Mouse (Mus musculus) A20 (cell line): ENCODE measurements at regions not wholly inside any gene's neighbourhood (a gene's known extent, or its start where the extent isn't known, plus 50 kb on each side); places are given as distances from the start of the nearest gene placed in this dataset.

Experiments used
- DNase-seq: peaks from one replicate; pipeline ENCODE4 v3.0.0-alpha.2; 2011; ENCODE audit warnings: low read depth, low spot score

- no peak for DNase-seq
These were observed 154.9 kb upstream of the Gm34302 start for GRCm38 (mm10) chr3:63638572-63638971.

DNA sequence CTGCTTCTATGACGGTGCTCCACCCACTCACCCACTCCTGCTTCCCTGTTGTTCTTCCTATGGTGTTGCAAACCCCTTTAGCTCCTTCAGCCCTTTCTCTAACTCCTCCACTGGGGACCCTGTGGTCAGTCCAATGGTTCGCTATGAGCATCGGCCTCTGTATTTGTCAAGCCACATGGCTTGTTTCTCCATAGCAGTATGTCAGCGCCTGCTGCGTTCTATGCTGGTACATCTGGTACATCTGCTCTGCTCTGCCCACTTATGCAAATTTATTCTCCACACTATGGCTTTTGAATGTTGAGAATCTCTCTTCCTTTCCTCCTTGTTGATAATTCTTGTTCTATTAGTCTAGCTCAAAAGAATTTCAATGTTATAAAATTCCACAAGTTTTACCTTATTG is 154.2 kb upstream of the Gm34302 start:
- DNase-seq, result no peak

DNA sequence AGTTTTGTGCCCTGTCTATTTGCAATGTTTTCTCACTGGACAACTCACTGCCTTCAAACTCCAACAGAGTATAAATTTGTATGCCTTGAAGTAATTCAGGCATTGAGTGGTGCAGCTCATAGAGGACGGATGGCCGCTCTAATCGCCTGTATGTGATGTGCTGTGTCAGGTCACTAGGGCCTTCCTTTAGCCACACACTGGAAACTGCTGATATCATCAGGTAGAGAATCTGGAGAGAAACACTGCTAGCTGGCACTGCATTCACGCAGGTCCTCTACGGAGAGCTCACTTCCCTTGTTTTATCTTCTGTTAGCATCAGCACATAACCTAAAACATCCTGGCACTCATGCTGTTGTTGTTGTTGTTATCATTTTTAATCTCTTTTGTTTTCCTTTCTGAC is 144.0 kb upstream of the Gm34302 start:
- no peak for DNase-seq

- no peak for DNase-seq
These were observed 132.4 kb upstream of the Gm34302 start for GRCm38 (mm10) chr3:63616127-63616526.

- DNase-seq, result no peak
These were observed 130.0 kb upstream of the Gm34302 start for GRCm38 (mm10) chr3:63613652-63614051.

GRCm38 (mm10) chr3:63612767-63613363 is 129.2 kb upstream of the Gm34302 start:
- DNase-seq, result no peak

DNA sequence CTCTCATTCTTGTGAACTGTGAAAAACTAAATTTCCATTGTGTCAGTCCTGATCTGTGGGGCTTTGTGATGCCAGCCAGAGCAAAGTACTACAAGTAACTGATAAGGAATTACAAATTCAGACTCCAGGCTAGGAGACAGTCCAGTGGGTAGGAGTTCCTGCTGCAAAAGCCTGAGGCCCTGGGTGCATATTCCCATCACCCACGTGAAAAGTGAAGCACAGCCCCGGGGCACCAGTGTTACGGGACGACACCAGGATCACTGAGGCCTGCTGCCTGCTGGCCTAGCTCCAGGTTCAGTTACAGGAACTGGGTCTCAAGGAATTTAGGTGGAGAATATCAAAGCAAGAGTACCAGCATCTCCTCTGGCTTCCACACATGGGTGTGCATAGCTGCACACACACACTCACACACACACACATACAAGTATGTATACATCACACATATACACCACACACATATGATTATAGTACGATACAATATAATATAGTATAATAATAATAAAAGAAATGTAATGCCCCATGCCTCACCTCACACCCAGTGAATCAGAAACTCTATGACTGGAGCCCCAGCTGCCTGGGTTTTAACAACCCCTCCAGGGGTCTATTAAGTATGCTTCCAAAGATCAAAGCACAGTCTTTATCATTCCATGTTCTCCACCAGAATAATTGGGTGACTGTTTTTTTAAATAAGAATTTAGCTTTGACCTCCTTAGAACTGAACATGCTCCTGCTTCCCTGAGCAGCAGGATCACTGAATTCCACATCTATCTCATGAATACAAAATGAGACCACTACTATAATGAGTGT is 126.6 kb upstream of the Gm34302 start:
- no peak for DNase-seq

DNA sequence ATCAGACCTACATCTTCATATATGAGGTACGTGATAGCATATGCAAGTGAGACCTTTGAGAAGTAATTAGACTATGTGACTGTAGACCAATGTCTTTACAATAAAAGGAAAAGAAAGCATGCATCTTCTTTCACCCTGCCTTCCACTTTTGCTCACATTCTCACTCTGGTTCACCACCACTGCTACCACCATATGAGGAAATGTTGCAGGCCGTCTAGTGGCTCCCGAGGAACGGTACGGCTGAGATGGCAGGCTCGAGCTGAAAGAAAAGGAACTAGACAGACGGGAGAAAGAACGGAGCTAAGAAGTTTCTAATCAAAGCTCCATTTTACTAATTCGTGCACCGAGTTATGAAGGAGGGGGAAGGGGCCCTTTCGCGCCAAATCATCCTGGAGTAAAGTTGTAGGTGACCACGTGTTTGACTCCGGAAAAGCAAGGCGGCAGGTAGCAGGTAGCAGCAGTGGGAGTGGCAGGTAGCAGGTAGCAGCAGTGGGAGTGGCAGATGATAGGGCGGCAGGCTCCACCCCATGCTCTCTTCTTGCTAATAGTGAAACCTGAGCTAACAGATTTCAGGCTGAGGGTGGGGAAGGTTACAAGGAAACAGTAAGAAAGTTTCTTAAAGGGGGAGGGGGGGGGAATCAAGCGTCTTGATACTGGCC is 125.9 kb upstream of the Gm34302 start:
- no peak for DNase-seq

DNA sequence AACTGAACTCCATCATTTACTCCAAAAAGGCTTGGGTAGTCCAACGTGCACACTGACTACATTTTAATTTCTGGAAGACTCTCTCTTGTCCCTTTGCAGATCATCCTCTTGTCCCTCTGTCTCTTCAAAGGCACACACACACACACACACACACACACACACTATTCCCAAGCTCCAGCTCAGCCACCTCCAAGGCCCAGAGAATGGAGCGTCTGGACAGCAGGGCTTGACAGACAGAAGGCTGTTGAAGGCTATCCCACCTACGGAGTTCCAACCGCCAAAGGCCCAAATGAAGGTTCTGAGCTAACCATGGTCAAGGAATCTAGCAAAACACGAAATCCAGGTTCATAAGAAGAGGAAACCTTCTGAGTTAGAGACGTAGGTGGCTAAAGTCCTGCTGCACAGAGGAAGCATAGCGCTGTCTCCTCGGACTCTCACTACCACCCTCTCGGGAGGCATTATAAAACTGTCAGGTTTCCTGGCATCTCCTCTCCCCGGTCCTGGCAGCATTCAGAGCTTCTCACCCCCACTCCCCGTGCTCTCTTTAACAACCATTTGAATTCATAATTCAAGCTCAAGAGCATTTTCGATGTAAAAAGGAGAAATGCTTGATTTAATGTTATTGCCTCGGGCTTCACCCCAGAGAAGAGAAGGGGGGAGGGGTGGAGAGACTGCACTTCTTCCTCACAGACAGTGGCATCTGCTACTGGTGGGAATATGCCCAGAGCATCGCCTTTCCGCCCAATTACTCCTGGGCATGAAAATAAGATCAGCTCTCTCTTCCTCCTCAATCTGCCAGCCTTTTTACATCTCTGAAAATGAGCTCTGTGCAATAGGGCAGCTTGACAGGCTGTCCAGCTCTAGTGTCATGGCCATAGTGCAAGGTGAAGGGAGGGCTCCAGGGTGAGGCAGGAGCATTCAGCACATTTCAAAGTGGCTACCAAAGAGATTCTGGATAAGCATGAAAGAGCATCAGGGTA is 99.3 kb upstream of the Gm34302 start:
- DNase-seq, result no peak

DNA sequence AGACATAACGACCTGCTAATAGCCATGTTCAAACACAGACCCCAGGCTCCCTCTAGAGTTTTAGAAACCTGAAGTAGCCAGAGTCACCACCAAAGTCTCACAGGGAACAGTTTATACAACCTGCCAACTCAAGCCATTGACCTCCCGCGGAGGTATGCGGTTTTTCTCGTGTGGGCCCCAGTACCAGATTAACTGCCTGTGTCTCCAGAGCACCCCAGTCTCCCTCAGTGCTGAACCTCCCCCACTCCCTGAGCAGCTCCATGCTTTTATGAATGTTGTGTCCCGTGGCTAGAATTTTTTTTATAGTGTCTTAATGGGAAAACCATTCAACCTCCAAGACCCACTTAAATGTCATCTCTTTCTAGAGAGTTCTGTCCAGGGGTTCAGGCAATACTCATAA is 98.5 kb upstream of the Gm34302 start:
- DNase-seq, result no peak

DNA sequence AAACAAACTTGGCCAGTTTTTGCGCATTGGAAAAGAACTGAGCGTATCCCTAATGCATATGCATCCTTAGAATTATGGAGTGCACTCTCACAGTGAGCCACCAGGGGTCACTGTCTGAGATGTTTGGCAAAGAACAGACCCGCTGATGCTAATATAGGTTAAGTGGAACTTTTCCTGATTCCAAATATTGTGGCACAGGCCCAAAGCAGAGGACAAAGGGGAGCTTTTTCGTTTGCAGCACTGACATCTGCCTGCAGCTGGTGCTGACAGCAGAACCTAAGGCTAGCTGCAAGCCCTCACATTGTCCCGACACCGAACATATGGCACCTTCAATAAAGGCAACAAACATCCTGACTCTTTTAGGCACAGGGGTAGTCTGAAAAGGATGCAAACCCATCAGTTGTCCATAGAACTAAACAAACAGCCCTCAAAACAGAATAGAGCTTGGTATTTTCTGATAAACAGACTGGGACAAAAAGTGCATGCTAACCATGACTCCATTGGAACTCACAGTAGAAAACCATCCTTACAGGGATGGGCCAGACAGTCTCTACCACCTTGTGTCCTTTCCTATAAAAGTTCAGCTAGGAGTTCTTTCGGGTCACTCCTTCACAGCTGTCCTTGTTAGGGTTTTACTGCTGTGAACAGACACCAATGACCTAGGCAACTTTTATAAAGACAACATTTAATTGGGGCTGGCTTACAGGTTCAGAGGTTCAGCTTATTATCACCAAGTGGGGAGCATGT is 87.1 kb upstream of the Gm34302 start:
- peak; percentile 30 for DNase-seq

DNA sequence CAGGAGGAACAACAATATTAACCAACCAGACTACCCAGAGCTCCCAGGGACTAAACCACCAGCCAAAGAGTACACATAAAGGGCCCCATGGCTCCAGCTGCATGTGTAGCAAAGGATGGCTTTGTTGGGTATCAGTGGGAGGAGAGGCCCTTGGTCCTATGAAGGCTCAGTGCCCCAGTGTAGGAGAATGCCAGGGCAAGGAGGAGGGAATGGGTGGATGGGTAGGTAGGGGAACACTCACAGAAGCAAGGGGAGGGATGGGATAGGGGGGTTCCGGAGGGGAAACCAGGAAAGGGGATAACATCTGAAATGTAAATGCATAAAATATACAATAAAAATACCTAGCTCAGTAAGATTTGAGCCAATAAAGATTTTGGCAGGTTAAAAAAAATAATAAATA is 86.4 kb upstream of the Gm34302 start:
- DNase-seq, result no peak

DNA sequence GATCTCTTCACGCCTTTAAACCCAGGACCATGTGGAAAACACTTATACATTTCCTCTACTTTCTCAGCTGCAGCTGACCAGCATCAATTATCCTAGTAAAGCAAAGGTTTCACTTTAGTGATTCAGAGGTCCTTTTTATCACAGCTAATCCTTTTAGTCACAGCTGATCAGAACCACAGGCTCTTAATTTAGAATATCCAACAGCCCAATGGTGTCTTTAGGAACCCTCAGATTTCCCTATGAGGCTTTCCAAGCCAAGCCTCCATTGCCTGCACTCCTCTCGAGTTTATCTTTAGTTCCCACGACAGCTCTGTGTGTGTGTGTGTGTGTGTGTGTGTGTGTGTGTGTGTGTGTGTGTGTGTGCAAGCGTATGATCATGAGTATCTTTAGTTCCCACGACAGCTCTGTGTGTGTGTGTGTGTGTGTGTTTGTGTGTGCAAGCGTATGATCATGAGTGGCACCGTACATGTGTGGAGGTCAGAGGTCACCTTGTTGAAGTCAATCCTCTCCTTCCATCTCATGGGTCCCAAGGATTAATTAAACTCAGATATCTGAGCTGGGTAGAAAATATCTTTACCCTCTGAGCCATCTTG is 85.4 kb upstream of the Gm34302 start:
- DNase-seq, result no peak

GRCm38 (mm10) chr3:63567726-63568125 is 84.0 kb upstream of the Gm34302 start:
- no peak for DNase-seq

GRCm38 (mm10) chr3:63563057-63563456 is 79.4 kb upstream of the Gm34302 start:
- no peak for DNase-seq

GRCm38 (mm10) chr3:63562532-63562931 is 78.9 kb upstream of the Gm34302 start:
- no peak for DNase-seq

DNA sequence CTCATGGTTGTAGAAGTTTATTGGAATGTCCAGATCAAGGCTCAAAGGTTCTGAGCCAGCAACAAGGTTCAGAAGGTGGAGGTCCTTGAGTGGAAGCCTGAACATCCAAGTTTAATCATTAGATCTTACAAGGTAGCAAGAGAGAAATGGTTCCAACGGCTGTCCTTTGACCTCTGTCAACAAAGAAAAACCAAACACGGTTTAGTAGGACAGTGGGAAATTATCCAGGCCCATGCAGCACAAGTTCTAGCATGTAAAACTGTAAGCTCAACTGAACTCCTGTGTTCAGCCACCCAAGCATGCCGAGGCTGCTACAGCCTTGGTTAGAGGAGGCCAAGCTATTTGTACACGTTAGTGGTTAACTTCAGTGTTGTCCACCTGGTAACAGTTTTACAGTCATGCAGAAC is 77.1 kb upstream of the Gm34302 start:
- DNase-seq, result no peak

DNA sequence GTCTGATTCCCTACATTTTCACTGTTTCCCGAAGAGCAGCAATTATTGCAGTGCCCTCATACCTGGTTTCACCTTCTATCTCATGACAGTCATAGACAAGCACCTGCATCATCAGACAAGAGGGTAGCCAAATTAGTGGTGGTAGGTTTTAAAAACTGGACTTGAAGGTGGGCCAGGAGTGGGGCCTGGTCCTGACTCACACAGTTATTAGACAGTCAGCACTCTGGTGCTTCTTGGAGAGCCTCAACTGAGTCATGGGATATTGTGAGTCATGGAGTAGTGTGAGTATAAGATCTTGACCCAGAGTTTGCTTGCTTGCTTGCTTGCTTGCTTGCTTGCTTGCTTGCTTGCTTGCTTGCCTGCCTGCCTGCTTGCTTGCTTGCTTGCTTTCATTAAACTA is 73.1 kb upstream of the Gm34302 start:
- DNase-seq, result no peak

- DNase-seq, result peak; percentile 55
These were observed 71.2 kb upstream of the Gm34302 start for GRCm38 (mm10) chr3:63554872-63555271.

GRCm38 (mm10) chr3:63553426-63553825 is 69.7 kb upstream of the Gm34302 start:
- no peak for DNase-seq

DNA sequence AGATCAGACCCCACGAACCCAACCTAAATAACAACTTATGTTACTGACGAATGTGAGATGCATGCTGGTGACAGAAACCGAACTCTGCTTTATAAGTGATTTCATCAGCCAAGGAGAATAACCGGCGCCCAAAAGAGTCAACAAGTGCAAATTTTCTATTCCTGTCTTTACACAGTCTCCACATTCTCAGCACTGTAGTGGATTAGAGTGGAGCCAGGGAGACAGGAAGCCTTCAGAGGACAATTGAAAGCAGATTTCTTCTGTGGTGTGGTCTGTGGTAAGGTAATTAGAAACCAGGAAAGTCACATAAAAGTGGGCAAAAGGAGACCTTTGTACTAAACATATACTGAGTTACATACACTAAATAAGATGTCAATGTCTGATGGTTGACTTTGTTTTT is 68.0 kb upstream of the Gm34302 start:
- no peak for DNase-seq
